Mouse (Mus musculus) embryonic facial prominence, embryonic 11.5 days (tissue): ENCODE results near the gene Spc24. TPM values are rescaled to one million over a fixed set of nuclear protein-coding genes. Genes with fewer than 3 reads are reported as not detected.

Experiments used
- ATAC-seq: fragments of 200-750 bp; cut with Nextera tagmentation; replicated peaks from 2 replicates; pipeline ENCODE4 v1.8.0; 2017; ENCODE audit warnings: low read depth; ENCODE audit not compliant: insufficient number of reproducible peaks, low FRiP score, low TSS enrichment
- DNase-seq: peaks from one replicate; pipeline ENCODE4 v3.0.0-alpha.2; 2015; ENCODE audit warnings: low spot score
- H3K27ac ChIP-seq: fragments of 300-500 bp; sonication (generic); replicated peaks from 2 replicates; pipeline ENCODE4 v1.5.1; 2014; ENCODE audit warnings: mild to moderate bottlenecking, low read depth, low read length, control low read depth
- H3K27me3 ChIP-seq: fragments of 300-500 bp; sonication (generic); 2 replicates; pipeline ENCODE4 v1.6.1; 2014; ENCODE audit warnings: mild to moderate bottlenecking, low read length, moderate library complexity, mixed read lengths; ENCODE audit not compliant: control insufficient read depth, insufficient read depth
- H3K36me3 ChIP-seq: fragments of 300-500 bp; sonication (generic); replicated peaks from 2 replicates; pipeline ENCODE4 v1.6.1; 2014; ENCODE audit warnings: low read depth, mild to moderate bottlenecking, low read length, moderate library complexity, mixed read lengths; ENCODE audit not compliant: control insufficient read depth, insufficient read depth
- H3K4me1 ChIP-seq: fragments of 300-500 bp; sonication (generic); 2 replicates; pipeline ENCODE4 v1.6.1; 2014; ENCODE audit warnings: low read length, mixed read lengths; ENCODE audit not compliant: control insufficient read depth, insufficient read depth
- H3K4me2 ChIP-seq: fragments of 300-500 bp; sonication (generic); 2 replicates; pipeline ENCODE4 v1.6.1; 2014; ENCODE audit warnings: low read depth, mild to moderate bottlenecking, control low read depth, low read length, moderate library complexity
- H3K4me3 ChIP-seq: fragments of 300-500 bp; sonication (generic); 2 replicates; pipeline ENCODE4 v1.5.1; 2014; ENCODE audit warnings: low read depth, low read length, control low read depth
- H3K9ac ChIP-seq: fragments of 300-500 bp; sonication (generic); replicated peaks from 2 replicates; pipeline ENCODE4 v1.6.1; 2014; ENCODE audit warnings: mild to moderate bottlenecking, control low read depth, low read length
- H3K9me3 ChIP-seq: fragments of 300-500 bp; sonication (generic); replicated peaks from 2 replicates; pipeline ENCODE4 v1.6.1; 2016; ENCODE audit warnings: mild to moderate bottlenecking, low read length, inconsistent platforms, mixed read lengths; ENCODE audit not compliant: control insufficient read depth
- WGBS: fragments of 180-500 bp; shearing (Covaris S2); extraction: QIAGEN DNeasy Blood & Tissue Kit; methylation state at CpG from one replicate; pipeline ENCODE4 v1.1.7; 2014; 5-methylcytosine and 5-hydroxymethylcytosine counted together
- polyA plus RNA-seq: library from polyadenylated mRNA; unstranded; fragments of >200 nt; fragmentation: Nextera tagmentation; extraction: Ambion mirVana; gene quantifications from 2 replicates; pipeline ENCODE4 v1.2.1, GENCODE M21; 2014

Gene Spc24
- polyA plus RNA-seq, 1 experiment from 2014 or later = 132 TPM

DNA sequence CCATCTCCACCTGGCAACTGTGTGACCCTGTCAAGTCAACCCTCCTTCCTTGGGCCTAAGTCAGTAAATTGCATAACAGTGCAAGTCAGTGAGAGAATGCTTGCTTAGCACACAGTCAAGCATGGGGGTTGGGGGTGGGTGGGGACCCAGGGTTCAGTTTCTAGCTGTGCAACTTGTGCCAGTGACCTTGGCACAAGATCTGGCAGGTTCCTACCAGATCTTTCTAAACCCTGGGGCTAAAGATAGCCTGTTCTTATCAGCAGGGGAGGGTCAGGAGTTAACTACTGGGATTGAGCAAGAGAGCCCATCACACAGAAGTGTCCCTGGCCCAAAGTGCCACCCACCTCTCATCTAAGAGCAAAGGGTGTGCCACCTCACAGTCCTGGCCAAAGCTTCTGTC, 2.0 kb upstream of the Spc24 start:
- ATAC-seq (no peak), DNase-seq (no peak)
- Histone ChIP-seq H3K9me3 (no peaks in the 10 kb centered on the region), H3K27me3 (no peaks in the 10 kb centered on the region), H3K4me3 (no peak overlapping the region), H3K4me2 (no peak overlapping the region), H3K36me3 (peaks cover 1% of the 10 kb centered on the region; the same call in 1 of the 2 replicates), H3K9ac (no peak overlapping the region), H3K27ac (no peak overlapping the region), H3K4me1 (no peaks in the 10 kb centered on the region)

DNA sequence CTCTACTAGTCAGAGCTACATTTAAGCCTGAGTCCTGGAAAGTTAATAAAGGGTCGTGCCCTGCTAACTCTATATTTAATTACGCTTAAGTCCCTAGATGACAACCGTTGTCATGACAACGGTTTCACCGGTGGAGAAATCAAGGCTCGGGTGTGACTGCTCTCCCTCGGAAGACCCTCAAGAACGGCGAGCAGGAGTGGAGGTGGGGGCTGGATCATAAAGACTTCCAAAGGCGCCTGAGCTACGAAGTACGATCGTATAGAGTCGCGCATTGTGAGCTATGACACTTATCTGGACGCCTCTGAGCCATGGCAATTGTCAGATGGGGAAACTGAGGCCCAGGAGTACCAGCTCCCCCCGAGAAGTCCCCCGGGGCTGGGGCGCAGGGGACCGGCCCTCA, 385 bp downstream of the Spc24 start:
- Histone ChIP-seq H3K4me3 (peak overlapping the region; percentile 82), H3K27ac (peak overlapping the region; percentile 53; the same call in 1 of the 2 replicates), H3K9ac (peak overlapping the region; percentile 81), H3K27me3 (no peaks in the 10 kb centered on the region), H3K36me3 (peaks cover 5% of the 10 kb centered on the region; the same call in 1 of the 2 replicates), H3K9me3 (no peaks in the 10 kb centered on the region), H3K4me2 (peak overlapping the region; percentile 64), H3K4me1 (no peaks in the 10 kb centered on the region)
- ATAC-seq (peak; percentile 19; the same call in 1 of the 2 replicates), DNase-seq (peak; percentile 33)
- under 1% methylated on average over 20 of the region's 20 CpGs for WGBS

- H3K4me1 ChIP-seq = no peaks in the 10 kb centered on the region
- DNase-seq = no peak
- ATAC-seq = no peak
- peaks cover 5% of the 10 kb centered on the region; the same call in 1 of the 2 replicates for H3K36me3 ChIP-seq
- WGBS = 55% methylated on average over 14 of the region's 14 CpGs
- no peak overlapping the region for H3K27ac ChIP-seq
- H3K4me2 ChIP-seq = peak overlapping the region; percentile 64
- H3K9me3 ChIP-seq = no peaks in the 10 kb centered on the region
- peak overlapping the region; percentile 40; the same call in 1 of the 2 replicates for H3K9ac ChIP-seq
- no peaks in the 10 kb centered on the region for H3K27me3 ChIP-seq
- H3K4me3 ChIP-seq = peak overlapping the region; percentile 82
Measured at GRCm38 (mm10) chr9:21758576-21759529, 1.2 kb downstream of the Spc24 start.

DNA sequence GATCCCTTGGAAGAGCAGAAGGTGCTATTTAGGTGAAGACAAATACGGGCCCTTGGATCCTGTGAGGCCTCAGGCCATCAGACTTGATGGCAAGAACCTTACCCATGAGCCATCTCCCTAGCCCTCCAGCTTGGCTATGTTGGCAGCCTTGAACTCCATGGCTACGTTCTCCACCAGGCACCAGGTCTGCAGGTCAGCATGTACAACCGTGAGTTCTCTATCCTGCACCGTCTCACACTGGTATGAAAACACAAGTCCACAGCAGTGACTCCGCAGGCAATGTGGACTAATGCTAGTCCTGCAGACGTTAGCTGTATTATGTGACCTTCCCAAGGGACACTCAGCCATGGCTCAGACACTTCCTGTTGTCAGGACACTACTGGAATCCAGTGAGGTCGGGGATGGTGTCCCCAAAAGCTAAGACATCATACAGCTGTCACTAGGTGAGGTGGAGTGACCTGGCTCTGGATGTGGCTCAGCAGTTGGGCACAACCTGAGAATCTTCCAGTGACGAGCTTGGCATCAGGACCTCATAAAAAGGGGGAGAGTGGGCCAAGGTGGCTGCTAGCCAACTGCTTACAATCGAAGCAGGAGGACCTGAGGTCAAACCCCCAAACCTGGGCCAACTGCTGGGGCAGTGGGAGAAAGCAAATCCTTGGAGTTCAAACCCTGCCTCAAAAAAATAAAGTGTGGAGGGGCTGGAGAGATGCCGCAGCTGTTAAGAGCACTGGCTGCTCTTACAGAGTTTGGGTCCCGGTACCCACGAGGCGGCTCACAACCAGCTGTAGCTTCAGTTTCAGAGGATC, 5.4 kb downstream of the Spc24 start:
- Histone ChIP-seq H3K4me3 (no peak overlapping the region), H3K27ac (no peak overlapping the region), H3K4me1 (peaks cover 2% of the 10 kb centered on the region; the same call in 1 of the 2 replicates), H3K36me3 (peaks cover 5% of the 10 kb centered on the region; the same call in 1 of the 2 replicates), H3K9ac (no peak overlapping the region), H3K27me3 (no peaks in the 10 kb centered on the region), H3K4me2 (no peak overlapping the region), H3K9me3 (no peaks in the 10 kb centered on the region)
- no peak for DNase-seq
- no peak for ATAC-seq
- 77% methylated on average over 13 of the region's 13 CpGs for WGBS

- Histone ChIP-seq H3K27me3 (no peaks in the 10 kb centered on the region), H3K4me1 (peaks cover 2% of the 10 kb centered on the region; the same call in 1 of the 2 replicates), H3K27ac (no peak overlapping the region), H3K9ac (no peak overlapping the region), H3K4me3 (no peak overlapping the region), H3K4me2 (no peak overlapping the region), H3K9me3 (no peaks in the 10 kb centered on the region), H3K36me3 (peaks cover 6% of the 10 kb centered on the region)
- WGBS = 90% methylated on average over 2 of the region's 2 CpGs
- ATAC-seq (no peak), DNase-seq (no peak)
Measured at GRCm38 (mm10) chr9:21754003-21754402, 6.1 kb downstream of the Spc24 start.

- Histone ChIP-seq H3K4me2 (no peak overlapping the region), H3K36me3 (peaks cover 10% of the 10 kb centered on the region), H3K9ac (no peak overlapping the region), H3K27ac (0 out of 2 replicates have a peak overlapping the region, but pooled peaks have one; percentile 56), H3K27me3 (no peaks in the 10 kb centered on the region), H3K4me3 (no peak overlapping the region), H3K4me1 (peaks cover 2% of the 10 kb centered on the region; the same call in 1 of the 2 replicates), H3K9me3 (no peaks in the 10 kb centered on the region)
- 51% methylated on average over 10 of the region's 10 CpGs for WGBS
- no peak for ATAC-seq
- no peak for DNase-seq
Measured at GRCm38 (mm10) chr9:21752252-21752792, 7.8 kb downstream of the Spc24 start.

GRCm38 (mm10) chr9:21751347-21751746, 8.8 kb downstream of the Spc24 start:
- H3K4me2 ChIP-seq = no peak overlapping the region
- no peak for ATAC-seq
- H3K27ac ChIP-seq = no peak overlapping the region
- 66% methylated on average over 6 of the region's 6 CpGs for WGBS
- no peak overlapping the region for H3K4me3 ChIP-seq
- no peaks in the 10 kb centered on the region for H3K9me3 ChIP-seq
- H3K4me1 ChIP-seq = peaks cover 2% of the 10 kb centered on the region; the same call in 1 of the 2 replicates
- no peaks in the 10 kb centered on the region for H3K27me3 ChIP-seq
- DNase-seq = no peak
- peaks cover 11% of the 10 kb centered on the region for H3K36me3 ChIP-seq
- H3K9ac ChIP-seq = no peak overlapping the region
